Mouse (Mus musculus): Measurements from ENCODE around the gene Spns3. TPM values are rescaled to one million over a fixed set of nuclear protein-coding genes. Genes with fewer than 3 reads are reported as not detected.

The Spns3 gene
- total RNA-seq, 2 experiments from 2014 or later = 0.17 to 0.57 TPM

DNA sequence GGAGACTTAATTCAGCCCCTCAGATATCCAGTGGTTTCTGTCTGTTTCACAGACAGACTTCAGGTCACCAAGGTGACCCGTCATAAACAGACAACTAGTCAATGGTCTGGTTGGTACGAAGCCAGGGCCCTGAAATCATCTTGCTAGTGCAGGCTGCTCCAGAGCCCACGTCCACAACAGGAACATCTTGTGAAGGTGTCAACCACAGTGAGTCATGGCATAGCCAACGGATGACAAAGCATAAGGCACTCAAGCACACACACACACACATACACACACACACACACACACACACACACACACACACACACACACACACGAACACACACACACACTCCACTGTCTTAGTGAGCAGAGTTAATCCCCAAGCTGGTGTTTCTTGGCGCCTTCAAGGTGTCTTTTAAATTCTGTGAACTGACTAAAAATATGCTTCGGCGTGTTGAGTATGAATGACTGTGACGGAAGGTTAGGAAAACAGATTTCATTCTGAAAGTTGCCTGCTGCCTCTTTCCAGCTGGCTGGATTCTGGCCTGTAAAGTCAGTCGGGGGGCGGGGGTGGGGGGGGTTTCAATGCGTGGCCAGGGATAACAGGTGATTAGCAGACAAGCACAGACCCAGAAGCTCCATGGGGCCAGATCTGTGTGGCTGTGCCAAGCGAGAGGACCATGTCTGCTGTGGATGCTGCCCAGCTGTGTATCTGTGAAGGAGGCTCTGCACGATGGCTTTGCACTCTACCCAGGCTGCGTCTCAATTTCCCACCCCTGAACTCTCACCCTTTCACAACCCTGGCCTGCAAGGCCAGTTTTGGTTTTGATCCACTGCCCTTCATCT, 59.0 kb downstream of the Spns3 start:
- intact Hi-C loops (cut with DNase I) = loop anchor here (5.0 kb wide), 2 partner anchors 61 to 116 kb away; partner anchors contain the start of genes Spns3 and Ube2g1
- DNase-seq (ENCODE audit: low spot score in 2 of 2) = peak; percentile 68 to 75

DNA sequence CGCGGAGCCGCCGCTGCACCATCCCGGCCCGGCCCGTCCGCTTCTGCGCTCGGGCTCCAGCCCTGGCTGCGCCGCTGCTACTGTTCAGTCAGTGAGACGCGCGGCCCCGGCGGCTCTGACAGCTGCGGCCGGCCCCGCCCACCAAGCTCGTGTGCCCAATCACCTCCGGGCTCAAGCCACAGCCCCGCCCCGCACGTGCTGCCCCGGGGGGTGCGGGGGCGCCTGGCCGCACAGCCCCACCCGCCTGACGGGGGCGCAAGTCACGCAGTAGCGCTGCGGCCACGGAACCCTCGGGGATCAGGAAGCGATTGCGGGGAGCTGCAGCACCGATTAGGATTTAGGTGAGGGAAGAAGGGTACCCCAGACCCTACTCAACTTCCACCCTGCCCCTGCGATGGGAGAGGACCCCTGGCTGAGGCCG, 60.4 kb downstream of the Spns3 start, which contains the start of gene Spns2:
Gene Spns2, minus strand, starts transcription at position 24 of the 421 bp plus-strand sequence.
- peak; percentile 92 to 96 for DNase-seq (ENCODE audit: low spot score in 2 of 2)
- intact Hi-C loops (cut with DNase I) = loop anchor here (5.0 kb wide), 3 partner anchors 48 to 117 kb away; partner anchors contain the start of genes Mybbp1a, Spns3 and Ube2g1

DNA sequence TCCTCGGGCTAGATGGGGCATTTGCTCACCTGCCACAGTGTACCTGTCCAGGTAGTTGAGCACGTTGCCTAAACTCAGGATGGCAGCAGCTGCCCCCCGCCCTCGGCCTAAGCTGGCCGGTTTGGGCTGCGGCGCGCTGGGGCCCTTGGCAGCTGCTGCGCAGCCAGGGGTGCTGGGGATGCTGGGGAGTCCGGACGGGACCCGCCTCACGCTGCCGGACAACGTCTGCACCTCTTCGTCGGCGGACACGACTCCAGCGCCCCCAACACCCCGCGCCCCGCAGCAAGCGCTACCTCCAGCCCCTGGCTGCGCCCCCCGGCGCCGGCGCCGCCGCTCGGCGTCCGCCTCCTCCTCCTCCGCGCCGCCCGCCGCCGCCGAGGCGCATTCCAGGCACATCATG, 60.9 kb downstream of the Spns3 start:
- intact Hi-C loops (cut with DNase I) = loop anchor here (5.0 kb wide), 1 partner anchor 47 kb away; the partner anchor contains the start of gene Mybbp1a
- DNase-seq (ENCODE audit: low spot score in 2 of 2) = no peak

DNA sequence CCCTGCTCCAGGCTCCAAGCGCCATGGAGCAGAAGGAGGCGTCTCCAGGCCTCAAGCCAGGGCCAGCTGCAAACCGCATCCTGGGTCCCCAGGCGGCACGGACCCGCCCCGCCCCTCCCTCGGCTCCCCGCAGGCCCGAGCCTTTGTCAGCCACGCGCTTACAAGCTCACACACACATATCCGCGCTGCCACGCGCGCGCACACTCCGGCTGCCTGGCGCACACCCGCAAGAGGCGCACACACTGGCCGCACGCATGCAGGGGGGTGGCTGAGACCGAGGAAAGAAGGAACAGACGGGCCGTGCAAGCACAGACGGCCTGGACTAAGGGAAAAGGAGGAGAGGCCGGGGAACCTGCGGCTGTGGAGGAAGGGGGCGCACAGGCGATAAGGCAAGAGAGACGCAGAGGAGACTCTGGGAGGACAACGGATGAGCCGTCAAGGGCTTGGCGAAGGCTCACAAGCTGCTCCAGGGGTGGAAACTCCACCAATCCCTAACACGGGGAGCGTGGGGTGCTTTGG, 61.5 kb downstream of the Spns3 start:
- DNase-seq (ENCODE audit: low spot score in 2 of 2) = peak; percentile 77 to 83
- intact Hi-C loops (cut with DNase I) = loop anchor here (5.0 kb wide), 1 partner anchor 47 kb away; the partner anchor contains the start of gene Mybbp1a

DNA sequence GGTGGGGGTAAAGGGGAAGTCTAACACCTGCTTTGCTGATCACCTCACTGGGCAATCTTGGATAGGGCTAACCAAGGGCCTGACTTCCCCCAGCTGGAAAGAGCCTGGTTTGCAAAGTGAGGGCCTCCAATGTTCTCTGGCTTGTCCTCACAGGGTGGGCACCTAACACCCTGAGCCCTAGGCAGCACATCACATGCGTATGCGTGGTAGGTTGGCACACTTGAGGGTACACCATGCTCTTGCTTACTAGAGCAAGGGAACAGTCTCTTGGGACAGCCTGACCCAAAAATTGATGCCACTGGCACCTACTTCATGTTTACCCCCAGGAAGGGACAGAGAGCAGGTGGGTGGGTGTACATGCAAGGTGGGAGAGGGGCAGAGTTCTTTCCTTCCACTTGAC, 62.6 kb downstream of the Spns3 start:
- DNase-seq (ENCODE audit: low spot score in 2 of 2) = no peak
- intact Hi-C loops (cut with DNase I) = loop anchor here (5.0 kb wide), 1 partner anchor 45 kb away; the partner anchor contains the start of gene Mybbp1a

DNA sequence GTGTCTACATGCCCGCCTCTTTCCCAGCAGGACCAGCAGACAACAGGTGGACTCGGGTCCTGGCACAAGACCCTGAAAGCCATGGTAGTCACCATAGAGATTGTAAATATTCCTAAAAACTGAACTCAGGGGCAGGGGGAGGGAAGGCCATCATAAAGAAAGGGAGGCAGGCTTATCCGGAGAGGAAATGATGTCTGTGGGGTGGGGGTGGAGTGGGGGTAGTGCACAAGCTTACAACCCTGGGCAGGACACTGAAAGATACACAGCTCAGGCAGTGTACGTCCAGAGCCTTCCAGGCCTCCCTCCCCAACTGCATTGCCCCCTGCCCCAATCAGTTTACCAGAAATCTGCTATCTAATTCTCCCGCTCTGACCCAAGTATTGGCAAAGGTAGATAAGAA, 63.1 kb downstream of the Spns3 start:
- intact Hi-C loops (cut with DNase I) = loop anchor here (5.0 kb wide), 1 partner anchor 45 kb away; the partner anchor contains the start of gene Mybbp1a
- DNase-seq (ENCODE audit: low spot score in 2 of 2) = no peak

DNA sequence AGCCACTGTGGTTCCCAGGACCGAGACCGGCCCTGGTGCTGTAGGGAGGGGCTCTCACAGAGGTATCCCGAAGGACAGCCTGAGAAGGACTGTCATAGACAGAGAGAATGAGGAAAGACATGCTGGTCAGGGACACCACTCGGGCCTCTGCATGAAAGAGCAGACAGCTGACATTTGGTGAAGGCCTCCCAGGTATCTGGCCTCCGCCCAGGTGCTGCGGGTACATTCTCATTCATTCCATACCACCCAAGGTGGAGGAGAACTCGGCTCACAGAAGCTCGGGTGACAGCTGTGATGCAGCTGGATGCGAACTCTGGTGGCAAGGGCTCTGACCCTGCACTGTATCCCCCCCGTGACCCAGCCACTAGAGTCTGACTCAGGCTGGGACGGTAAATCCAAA, 64.3 kb downstream of the Spns3 start:
- intact Hi-C loops (cut with DNase I) = loop anchor here (5.0 kb wide), 1 partner anchor 44 kb away; the partner anchor contains the start of gene Mybbp1a
- DNase-seq (ENCODE audit: low spot score in 2 of 2) = no peak

DNA sequence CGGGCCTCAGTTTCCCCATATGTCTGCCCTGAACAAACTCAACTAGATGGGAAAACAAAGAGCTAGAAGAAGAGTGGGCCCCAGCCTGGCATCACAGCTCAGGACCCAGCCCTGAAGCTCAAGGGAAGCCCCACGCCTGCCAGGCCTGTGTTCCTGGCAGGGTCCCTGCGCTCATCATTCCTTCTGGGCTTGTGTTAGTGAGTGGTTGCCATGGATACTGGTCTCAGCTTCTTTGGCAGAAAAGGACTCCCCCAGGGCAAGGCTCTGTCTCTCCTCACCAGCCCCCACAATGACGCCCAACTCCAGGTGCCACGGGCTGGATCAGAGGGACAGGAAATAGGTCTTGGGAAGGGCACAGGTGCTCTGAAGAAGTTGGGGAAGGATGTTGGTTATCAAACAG, 65.1 kb downstream of the Spns3 start:
- DNase-seq (ENCODE audit: low spot score in 2 of 2) = peak; percentile 43 to 56
- intact Hi-C loops (cut with DNase I) = loop anchor here (5.0 kb wide), 1 partner anchor 43 kb away; the partner anchor contains the start of gene Mybbp1a

DNA sequence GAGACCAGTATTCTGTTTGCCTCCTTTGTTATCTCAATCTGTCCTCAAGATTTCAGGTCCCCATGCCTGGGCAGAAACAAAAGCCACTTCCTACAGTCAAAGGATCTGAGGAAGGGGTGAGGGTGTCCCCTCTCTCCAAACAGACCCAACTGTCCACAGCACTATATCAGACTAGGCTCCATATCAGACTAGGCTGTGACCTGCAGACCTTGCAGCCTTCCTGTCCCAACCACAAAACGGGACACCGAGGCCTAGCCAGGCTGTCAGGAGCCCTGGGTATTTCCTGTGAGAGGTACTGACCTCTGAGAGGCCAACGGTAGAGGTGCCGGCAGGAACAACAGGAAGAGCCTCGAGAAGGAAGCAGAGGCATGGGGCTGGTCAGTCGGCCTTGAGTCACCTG, 65.8 kb downstream of the Spns3 start:
- no peak for DNase-seq (ENCODE audit: low spot score in 2 of 2)
- intact Hi-C loops (cut with DNase I) = no loop called here

DNA sequence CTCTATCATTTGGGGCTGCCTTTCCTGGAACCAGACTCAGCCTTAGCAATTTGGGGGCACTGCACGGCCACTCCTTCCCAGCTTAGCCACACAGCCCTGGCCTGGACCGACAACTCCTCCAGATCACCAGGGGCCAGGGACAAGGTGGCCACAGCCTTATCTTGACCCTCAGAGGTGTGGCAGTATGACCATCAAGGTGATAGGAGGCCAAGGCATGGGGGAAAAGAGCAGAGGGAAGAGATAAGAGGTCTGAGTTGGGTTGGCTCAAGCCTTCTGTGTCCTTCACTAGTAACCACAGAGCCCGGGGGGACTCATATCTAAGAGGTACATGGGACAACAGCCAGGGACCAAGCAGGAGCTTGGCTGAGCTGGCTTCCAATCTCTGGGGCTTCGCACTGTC, 68.4 kb downstream of the Spns3 start:
- intact Hi-C loops (cut with DNase I) = no loop called here
- no peak for DNase-seq (ENCODE audit: low spot score in 2 of 2)

DNA sequence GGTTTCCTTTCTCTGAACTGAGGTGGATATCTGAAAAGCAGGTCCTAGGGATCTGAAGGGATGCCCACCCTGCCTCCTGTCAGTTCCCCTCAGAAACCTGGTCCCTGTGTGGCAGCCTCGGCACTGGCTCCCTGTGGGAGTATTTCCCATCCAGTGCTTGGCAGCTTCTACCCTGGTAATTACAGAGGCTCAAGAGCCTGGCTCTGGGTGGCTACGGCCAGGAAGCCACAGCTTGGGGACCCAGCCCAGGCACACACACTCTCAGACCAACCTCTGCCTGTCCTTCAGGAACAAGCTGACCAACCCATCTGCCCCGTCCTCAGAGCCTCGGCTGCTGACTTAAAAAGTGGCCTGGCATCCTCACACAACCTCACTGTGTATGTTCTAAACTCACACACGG, 69.0 kb downstream of the Spns3 start:
- no peak for DNase-seq (ENCODE audit: low spot score in 2 of 2)
- intact Hi-C loops (cut with DNase I) = no loop called here

DNA sequence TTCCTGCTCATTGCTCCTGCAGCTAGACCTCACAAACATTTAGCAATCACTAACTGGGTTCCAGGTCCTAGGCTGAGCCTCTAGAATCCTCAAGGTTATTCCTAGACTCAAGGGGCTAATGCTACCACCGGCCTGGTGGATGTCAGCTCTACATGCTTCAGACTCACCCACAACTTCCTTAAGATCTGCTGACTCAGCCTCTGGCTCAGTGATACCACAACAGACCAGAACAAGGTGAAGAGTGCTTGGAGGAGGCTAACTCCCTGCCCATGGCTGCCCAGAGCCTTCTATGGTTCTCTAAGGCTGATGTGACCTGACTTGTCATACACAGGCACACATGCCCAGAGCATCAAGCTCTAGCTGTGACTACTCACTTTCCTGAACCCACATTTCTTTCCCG, 70.8 kb downstream of the Spns3 start:
- intact Hi-C loops (cut with DNase I) = no loop called here

DNA sequence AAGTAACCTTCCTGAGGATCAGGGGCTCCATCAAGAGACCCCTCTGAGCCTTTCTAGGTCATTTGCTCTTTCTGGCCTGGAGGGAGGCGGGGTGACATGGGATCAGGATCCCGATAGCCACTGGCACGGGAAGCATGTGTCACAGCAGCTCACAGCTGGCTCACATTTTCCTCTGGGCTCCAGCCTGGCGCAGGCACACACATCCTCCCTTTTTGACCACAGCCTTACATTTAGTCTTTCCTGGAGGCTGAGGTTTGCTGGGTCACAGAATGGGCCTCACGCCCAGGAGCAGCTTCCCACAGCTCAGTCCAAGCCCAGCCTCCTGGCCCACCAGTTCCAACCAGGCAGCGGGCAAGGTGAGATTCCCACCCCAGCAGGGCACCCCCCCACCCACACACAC, 72.1 kb downstream of the Spns3 start:
- intact Hi-C loops (cut with DNase I) = no loop called here
- no peak for DNase-seq (ENCODE audit: low spot score in 2 of 2)

More for the DNA sequence above, 70.8 kb downstream of the Spns3 start:
- DNase-seq (ENCODE audit: low spot score in 2 of 2) = no peak

DNA sequence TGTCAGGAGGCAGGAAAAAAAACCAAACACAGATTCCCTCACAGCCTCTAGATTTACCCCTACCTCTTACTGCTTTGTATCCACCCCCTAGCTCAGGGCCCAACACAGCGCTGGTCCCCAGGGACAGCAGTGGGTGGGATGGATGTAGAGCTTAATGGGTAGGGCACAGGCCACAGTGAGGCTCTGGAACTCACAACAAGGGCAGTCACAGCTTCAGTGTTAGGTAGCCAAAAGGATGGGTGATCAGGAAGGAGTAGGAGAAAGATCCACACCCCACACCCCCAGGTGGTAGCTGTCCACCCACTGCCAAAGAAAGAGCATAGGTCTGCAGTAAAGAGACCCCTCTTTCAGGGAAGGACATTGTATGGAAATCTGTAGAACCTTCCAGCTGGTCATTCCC, 72.7 kb downstream of the Spns3 start:
- intact Hi-C loops (cut with DNase I) = no loop called here
- no peak for DNase-seq (ENCODE audit: low spot score in 2 of 2)

DNA sequence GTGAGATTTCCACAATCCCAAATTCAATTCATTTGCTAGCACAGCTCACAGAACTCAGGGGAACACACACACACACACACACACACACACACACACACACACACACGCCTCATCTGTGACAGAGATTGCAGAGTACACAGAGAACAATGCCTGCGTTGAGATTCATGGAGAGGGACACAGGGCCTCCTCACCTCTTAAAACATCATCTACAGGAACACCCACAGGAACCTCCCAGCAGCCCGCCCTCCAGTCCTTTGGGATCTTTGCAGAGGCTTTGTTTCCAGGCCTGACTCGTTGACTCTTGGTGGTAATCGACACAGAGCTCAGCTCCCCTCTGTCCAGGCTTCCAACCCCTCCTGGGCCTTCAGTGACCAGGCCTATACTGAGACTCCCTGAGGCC, 73.1 kb downstream of the Spns3 start:
- no peak for DNase-seq (ENCODE audit: low spot score in 2 of 2)
- intact Hi-C loops (cut with DNase I) = no loop called here

DNA sequence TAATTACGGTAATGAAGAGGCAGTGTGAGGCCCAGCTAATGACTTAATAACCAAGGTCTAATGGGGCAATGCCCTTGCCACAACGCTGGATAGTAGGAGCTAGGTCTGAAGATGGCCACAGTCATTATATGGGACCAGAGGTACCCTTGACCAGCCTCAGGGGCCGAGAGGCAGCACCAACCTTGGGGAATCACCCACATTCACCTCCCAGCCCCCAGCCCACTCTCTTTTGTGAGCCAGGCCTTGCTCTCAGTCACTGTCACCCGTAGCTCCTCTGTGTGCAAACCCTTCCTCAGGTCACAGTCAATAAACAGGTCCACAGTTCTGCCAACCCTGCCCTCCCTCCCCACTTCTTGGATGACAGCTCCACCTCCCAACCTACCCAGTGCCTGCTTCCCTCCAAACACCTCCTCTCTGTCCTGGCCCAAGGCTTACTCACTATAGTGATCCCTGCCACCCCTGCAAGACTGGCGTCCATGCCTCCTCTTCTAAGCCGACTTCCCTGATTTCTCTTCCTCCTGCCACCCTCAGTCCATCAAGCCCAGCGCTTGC, 74.2 kb downstream of the Spns3 start:
- DNase-seq (ENCODE audit: low spot score in 2 of 2) = no peak
- intact Hi-C loops (cut with DNase I) = no loop called here

DNA sequence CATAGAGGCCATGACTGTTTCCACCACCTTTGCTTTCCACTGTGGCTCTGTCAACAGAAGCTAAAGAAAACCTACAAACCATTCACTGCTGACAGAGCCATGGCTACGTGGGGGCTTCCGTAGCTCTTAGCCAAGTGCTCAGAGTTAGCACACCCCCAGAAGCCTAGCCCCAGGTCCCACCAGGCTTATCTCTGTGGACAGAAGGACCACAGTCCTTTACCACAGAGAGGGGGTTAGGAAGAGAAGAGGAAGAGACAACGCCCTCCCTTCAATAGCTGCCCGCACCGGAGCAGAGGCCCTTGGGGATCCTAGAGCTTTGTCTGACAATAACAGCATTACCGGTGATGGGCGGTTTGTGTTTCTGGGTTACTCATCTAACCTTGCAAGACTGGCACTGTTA, 74.9 kb downstream of the Spns3 start:
- intact Hi-C loops (cut with DNase I) = no loop called here
- no peak for DNase-seq (ENCODE audit: low spot score in 2 of 2)

DNA sequence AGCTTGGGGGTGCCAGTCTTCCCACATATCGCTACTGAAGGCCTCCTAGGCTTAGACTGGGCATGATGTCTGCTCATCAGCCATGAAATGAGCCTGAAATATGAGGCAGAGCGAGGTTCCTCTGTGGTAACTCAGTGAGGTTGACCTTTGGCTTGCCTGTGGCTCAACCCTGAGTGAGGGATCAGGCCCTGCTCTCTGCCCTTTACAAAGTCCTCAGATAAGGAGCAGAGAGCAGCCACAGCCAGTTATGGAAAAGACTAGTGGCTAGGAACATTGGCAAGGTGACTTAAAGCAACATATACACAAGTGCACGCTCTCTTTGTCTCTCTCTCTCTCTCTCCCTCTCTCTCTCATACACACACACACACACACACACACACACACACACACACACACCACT, 75.4 kb downstream of the Spns3 start:
- intact Hi-C loops (cut with DNase I) = no loop called here
- DNase-seq (ENCODE audit: low spot score in 2 of 2) = no peak

DNA sequence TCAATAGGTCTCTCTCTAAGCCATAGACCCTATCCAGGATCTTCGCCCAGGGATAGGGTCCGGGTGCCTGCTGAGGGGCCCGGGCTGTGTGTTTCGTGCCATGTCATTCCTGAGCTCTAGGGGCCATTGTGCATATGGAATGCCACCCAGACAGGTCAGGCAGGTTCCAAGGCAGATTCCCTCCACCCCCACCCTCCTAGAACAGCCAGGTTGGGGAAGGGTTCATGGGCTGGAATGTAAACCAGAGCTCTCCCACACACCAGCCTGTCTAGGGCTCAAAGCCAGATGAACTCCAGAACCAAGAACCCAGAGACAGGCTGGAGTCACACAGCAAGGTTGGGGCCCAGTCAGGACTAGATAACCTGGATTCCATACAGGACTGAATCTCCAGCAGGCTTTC, 76.8 kb downstream of the Spns3 start:
- intact Hi-C loops (cut with DNase I) = no loop called here
- no peak for DNase-seq (ENCODE audit: low spot score in 2 of 2)

DNA sequence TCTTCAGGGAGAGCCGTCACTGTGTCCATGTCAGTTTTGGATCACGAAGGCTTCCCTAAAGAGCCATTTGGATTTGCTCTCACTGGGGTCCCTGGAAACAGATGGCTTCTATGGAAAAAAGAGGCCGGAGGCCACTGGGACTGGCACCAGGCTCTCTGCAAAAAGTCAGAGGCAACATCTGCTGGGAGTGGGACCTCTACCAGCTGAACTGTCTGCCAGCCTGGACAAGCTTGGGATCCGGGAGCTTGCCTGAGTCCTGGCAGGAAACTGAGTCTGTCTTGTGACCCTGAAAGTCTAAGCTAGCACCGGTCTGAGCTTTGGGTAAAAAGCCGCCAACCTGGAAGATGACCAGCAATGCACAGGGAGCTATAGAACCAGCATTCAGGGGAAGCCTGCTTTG, 78.9 kb downstream of the Spns3 start:
- intact Hi-C loops (cut with DNase I) = no loop called here
- no peak for DNase-seq (ENCODE audit: low spot score in 2 of 2)
